Mouse (Mus musculus) ZHBTc4 (cell line): ENCODE results near the gene Immp2l.

Experiments used
- DNase-seq: peaks from one replicate; pipeline ENCODE4 v3.0.0-alpha.2; 2011; ENCODE audit warnings: low read depth, low spot score

Gene Immp2l

DNA sequence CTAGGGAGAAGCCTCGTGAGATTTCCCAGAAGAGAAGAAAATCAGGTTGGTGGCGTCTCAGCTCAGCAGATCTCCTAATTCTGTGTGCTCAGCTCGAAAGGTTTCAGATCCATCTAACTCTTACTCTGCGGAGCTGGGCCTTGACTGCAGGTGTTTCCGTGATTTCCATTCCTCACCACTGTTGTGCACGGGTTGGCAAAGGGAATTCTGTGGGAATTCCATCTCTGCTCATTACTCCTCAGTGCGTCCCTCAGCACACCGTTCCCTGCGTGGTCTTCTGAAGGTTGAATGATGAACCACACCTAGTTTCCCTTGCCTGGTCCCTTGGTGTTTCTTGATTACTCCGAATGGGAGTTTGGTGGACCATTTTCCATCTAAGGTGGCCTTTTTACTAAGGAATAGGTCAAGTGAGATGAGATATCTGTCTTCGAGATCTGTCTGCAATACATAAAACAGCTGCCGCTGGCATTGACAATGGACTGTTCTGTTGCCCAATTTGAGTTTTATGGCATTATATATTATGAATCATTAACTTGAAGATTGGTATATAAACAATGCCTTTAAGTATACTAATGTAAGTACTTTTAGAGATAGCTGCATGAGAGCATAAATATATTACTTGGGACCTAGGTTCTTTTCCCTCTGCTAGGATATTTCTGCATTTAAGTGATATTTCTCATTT lies 23.3 kb downstream of the Immp2l start:
- DNase-seq = no peak

GRCm38 (mm10) chr12:41050945-41051344 lies 27.1 kb downstream of the Immp2l start:
- DNase-seq = no peak

- DNase-seq = peak; percentile 92
Observed at GRCm38 (mm10) chr12:41052897-41053296, 29.0 kb downstream of the Immp2l start.

- peak; percentile 28 for DNase-seq
Observed at GRCm38 (mm10) chr12:41054006-41054791, 30.3 kb downstream of the Immp2l start.

- DNase-seq = no peak
Observed at GRCm38 (mm10) chr12:41055941-41056340, 32.1 kb downstream of the Immp2l start.

DNA sequence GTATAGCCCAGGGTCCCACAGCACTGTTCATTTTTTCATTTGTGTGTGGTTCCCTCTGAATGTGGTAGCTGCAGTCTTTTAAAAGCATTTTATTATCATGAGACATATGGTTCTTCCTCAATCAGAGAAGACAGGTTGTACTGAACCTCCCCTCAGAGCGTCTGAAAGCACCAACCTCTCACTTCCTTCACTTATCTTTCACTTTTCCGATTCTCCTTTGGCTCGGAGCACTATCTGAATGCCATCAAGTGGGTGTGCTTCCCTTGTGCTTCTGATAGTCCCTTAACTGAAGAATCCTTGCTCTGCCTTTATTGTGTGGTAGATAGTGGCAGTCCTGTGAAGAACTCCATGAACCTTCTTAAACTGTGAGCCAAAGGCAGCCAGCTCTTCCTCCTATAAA lies 39.4 kb downstream of the Immp2l start:
- DNase-seq = no peak

DNA sequence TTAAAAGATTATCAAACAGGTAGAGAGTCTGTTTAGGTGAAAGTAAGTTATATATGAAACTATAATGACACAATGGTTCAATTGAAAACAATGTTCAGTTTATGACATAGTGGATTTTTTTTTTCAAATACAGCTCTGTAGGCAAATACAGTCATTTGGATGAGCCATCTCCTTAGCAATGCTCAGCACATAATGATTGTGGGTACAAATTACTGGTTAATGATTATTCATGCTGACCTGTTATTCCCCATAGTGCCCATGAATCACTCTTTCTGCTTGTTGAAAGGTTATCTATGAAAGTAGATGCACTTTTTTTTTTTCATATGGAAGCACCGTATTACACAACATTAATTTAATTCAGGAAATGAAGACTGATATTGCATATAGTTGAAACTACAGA lies 58.0 kb downstream of the Immp2l start:
- no peak for DNase-seq

DNA sequence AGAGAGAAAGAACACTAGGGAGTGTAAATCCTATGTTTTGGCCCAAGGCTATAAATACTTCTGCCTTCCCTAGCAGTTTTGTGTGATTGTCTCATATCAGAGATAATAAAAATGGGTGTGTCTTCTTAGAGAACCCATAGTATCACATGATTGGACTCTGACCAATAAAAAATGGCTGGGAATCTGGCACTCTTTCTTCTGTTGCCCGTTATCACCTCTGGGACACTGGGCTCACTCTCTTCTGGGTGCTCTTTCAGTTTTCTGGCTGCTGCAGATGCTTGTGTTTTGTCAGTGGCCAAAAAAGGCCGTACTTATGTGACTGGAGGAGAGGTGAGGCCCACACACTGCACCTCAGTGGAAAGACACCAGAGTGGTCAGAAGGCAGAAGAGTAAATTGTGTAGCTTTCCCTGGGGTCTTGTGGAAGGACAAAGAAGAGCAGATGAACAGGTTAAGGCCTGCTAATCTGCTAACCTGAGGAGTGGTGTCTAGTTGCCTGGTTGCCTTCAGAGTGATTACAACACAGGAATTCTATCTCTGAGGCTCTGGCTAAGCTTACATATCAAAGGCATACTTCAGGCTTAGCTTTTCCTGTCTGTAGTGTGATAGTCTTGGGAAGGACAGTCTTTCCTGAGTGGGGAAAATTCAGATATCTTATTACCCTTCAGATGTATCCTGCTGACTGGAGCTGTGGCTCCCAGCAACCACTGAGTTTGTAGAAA lies 60.6 kb downstream of the Immp2l start:
- no peak for DNase-seq

DNA sequence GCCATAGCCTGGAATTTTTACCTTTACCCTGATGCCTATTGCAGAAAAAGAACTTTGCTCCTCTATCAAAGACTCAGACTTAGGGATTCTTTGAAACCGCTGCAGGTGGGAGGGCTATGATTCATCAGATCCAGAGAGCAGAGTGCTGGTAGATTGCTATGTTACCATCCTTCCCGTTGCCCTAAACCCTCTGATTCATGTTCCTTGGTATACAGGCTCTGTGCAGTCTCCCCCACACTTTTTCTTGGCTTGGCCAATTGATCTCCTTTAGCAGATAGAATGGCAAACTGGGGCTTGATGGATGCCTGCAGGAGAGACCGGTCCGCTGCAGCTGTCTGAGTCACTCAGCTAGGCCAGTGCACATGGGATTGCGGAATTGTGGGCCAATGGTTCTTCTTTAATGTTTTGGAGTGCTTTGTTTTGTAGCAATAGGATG lies 66.1 kb downstream of the Immp2l start:
- no peak for DNase-seq

GRCm38 (mm10) chr12:41090771-41091170 lies 66.9 kb downstream of the Immp2l start:
- no peak for DNase-seq

DNA sequence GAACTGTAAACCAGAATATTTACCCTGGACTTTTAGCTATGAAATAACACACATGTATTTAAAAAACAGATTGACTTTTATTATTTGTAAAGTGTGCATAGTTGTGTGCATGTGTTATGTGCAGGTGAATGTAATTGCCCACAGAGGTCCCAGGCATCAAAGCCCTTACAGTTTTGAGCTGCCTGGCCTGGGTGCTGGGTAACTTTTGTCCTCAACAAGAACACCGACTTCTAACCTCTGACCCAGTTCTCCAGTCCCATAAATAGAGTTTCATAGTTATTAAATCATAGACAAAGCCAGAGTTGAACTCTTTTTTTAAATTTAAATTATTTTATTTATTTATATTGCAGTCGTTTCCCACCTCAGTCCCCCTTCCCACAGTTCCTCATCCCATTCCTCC lies 67.4 kb downstream of the Immp2l start:
- DNase-seq = no peak

- no peak for DNase-seq
Observed at GRCm38 (mm10) chr12:41096045-41096444, 72.2 kb downstream of the Immp2l start.

- peak; percentile 74 for DNase-seq
Observed at GRCm38 (mm10) chr12:41097406-41097805, 73.5 kb downstream of the Immp2l start.

- no peak for DNase-seq
Observed at GRCm38 (mm10) chr12:41109011-41109410, 85.1 kb downstream of the Immp2l start.

DNA sequence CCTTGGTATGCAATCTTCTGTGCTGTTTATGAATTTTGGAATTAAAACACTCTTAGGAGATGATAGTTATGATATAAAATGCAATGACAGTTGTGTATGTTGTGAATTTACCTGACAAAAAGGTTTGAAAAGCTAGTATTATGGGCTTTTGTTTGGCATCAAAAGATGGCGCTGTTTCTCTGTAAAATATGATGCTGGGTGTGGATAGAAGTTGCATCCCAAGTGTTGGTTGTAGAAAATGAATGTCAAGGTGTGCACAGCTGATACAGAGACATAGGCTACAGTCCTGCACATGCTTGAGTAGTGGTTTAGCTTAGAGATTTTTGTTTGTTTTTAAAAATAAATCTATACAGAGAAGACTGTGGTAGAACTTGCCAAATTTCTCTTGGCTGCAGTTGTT lies 87.6 kb downstream of the Immp2l start:
- no peak for DNase-seq

DNA sequence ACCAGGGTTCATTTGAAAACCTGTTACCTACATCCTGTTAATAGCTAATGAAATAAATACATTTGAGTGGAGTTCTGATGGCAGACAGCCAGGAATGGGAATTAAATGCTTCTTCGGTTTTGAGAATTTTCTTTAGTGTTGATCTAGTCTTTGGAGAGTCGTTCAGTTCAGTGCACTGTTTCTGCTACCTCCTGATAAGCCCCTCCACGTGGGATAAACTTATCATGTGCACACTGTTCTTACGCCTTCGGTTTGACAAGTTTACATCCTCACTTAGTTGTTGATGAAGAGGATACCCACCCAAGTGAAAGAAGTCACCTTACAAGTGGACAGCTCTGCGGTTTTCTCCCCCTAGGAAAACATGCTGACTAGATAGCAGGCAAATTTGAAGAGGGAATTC lies 88.2 kb downstream of the Immp2l start:
- DNase-seq = no peak

DNA sequence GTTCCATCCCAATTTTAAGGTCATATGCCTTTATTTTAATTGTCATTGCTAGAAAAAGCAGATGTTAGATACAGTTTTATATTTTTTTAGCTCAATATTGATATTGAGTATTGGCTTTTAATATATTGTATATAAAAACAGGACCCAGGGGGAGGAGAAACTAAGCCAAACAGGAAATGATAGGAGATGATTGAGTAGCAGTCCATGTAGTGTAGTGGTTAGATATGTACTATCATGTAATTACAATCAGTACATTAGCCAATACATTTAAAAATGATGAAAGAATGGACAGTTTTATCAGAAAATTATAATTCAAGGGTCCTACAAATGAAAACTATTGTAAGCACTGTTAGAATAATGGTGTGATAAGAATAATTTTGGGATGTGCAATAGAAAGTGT lies 94.5 kb downstream of the Immp2l start:
- no peak for DNase-seq

DNA sequence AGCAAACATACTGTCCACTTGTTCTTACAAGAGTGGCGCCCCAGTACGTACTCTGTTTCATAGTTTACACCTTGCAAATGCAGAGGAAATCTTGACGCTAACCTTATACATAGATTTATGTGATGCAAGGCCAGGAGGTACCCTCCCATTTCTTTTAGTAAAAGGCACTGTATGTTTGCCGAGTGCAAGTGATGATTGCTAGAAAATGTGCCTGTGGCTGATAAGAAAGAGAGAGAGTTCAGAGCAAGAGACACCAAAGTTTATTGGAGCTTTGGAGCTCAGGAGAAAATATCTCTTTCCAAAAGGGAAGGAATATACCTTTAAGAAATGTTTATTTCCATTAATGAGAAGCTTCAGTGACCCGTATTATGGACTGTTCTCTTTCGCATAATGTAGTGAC lies 95.8 kb downstream of the Immp2l start:
- no peak for DNase-seq

- no peak for DNase-seq
Observed at GRCm38 (mm10) chr12:41123207-41123606, 99.3 kb downstream of the Immp2l start.

DNA sequence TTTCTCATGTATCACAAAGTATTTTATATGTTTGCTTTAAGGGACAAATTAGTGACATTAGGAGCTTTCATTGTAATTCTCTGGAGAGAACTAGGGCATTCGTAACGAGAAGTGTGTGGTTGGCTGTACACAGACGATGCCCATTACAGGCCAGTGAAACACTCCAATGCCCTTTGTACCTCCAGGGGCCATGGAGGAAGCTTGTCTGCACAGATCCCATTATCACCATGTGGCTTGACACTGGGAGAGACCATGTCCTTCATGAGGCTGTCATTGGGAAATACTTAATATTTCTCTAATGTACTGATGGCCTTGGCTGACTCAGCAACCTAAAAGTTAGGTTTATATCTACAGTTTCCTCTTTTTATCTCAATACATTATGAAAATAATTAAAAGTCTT lies 111.0 kb downstream of the Immp2l start:
- DNase-seq = no peak

GRCm38 (mm10) chr12:41159543-41159942 lies 135.7 kb downstream of the Immp2l start:
- DNase-seq = no peak

DNA sequence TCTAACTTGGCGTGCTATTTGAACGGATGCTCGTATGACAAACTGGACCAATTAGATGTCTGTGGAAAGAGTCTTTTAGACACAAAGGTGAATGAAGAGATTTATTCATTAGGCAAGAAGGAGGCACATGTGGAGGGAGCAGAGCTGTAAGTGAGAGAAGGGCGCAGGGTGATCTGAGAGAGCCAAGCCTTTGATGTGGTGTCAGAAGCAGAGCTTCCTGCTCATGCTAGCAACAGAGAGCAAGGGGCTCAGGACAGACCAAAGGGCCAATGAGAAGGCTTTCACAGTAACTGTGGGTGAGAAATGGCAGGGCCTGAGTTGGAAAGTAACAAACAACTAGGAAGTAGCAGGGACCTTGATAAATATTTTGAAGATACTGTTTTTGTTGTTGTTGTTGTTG lies 143.9 kb downstream of the Immp2l start:
- DNase-seq = no peak

DNA sequence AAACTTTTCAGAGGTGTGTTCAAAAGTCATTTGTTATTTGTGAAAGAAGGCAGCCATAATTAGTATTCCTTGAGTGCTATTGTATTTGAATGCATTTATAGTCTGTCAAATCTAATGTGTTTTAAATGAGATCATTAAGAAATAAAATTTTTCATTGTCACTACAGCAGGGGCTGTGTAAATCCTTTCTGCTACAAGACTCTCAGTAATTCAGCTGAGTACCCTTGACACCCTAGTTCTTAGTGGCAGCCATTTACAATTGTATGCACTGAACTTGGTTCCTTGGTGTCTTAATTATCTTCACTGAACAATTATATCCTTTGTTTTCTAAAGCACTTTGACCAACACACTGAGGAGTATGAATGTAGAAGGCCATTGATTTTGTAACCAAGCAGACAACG lies 146.2 kb downstream of the Immp2l start:
- DNase-seq = no peak
